Mouse (Mus musculus) MEL (cell line): ENCODE measurements around the gene Dram1. TPM values are rescaled to one million over a fixed set of nuclear protein-coding genes. Genes with fewer than 3 reads are reported as not detected.

ENCODE experiments used
- DNase-seq: peaks from one replicate; pipeline ENCODE4 v3.0.0; 2011; ENCODE audit warnings: low read depth, low spot score
- H3K27ac ChIP-seq: 2 replicates; pipeline ENCODE4 v1.5.1; 2012; ENCODE audit warnings: low read depth, mild to moderate bottlenecking, control low read depth, low read length, moderate library complexity; ENCODE audit not compliant: control insufficient read depth
- H3K27me3 ChIP-seq, 2 experiments: fragments of 150-350 bp in 1 of 2; sonication (generic) in 1 of 2; 2 replicates each; pipeline ENCODE4 v1.6.1; 2012; ENCODE audit warnings: low read length in 2 of 2, mild to moderate bottlenecking in 2 of 2, improper control_type of control experiment in 1 of 2, moderate library complexity in 1 of 2; ENCODE audit not compliant: insufficient read depth in 2 of 2, control insufficient read depth in 1 of 2
- H3K36me3 ChIP-seq, 2 experiments: 2 replicates each; pipeline ENCODE4 v1.6.1; 2012 to 2014; ENCODE audit warnings: low read length in 2 of 2, improper control_type of control experiment in 1 of 2, inconsistent platforms in 1 of 2, mild to moderate bottlenecking in 1 of 2; ENCODE audit not compliant: insufficient read depth in 2 of 2, control insufficient read depth in 1 of 2
- H3K4me1 ChIP-seq, 2 experiments: fragments of 150-350 bp in 1 of 2; sonication (generic) in 1 of 2; 2 replicates each; pipeline ENCODE4 v1.6.1; 2012; ENCODE audit warnings: low read length in 2 of 2, improper control_type of control experiment in 1 of 2, mild to moderate bottlenecking in 1 of 2; ENCODE audit not compliant: insufficient read depth in 2 of 2, control insufficient read depth in 1 of 2
- H3K4me3 ChIP-seq, 2 experiments: fragments of 150-350 bp in 1 of 2; sonication (generic) in 1 of 2; 2 replicates each; pipeline ENCODE4 v1.5.1; 2012; ENCODE audit warnings: low read depth in 2 of 2, low read length in 2 of 2, mild to moderate bottlenecking in 2 of 2, moderate library complexity in 2 of 2, control low read depth in 1 of 2, improper control_type of control experiment in 1 of 2; ENCODE audit not compliant: control insufficient read depth in 1 of 2, insufficient read depth in 1 of 2
- H3K79me2 ChIP-seq: 2 replicates; pipeline ENCODE4 v1.6.1; 2012; ENCODE audit warnings: mild to moderate bottlenecking, low read length, moderate library complexity; ENCODE audit not compliant: control insufficient read depth, poor library complexity, insufficient read depth
- H3K9ac ChIP-seq: 2 replicates; pipeline ENCODE4 v1.6.1; 2012; ENCODE audit warnings: low read depth, mild to moderate bottlenecking, control low read depth, low read length, moderate library complexity; ENCODE audit not compliant: control insufficient read depth, poor library complexity, severe bottlenecking
- H3K9me3 ChIP-seq: fragments of 150-350 bp; sonication (generic); replicated peaks from 2 replicates; pipeline ENCODE4 v1.6.1; 2012; ENCODE audit warnings: mild to moderate bottlenecking, low read length, improper control_type of control experiment, moderate library complexity; ENCODE audit not compliant: insufficient read depth
- BHLHE40 ChIP-seq: IDR thresholded peaks from 2 replicates; pipeline ENCODE4 v1.6.1; 2012; ENCODE audit warnings: low read depth, mild to moderate bottlenecking, inconsistent platforms, low read length, improper control_type of control experiment, borderline replicate concordance
- CHD2 ChIP-seq: IDR thresholded peaks from 2 replicates; pipeline ENCODE4 v1.6.1; 2011; ENCODE audit warnings: low read length, improper control_type of control experiment
- ELF1 ChIP-seq: IDR thresholded peaks from 2 replicates; pipeline ENCODE4 v1.6.1; 2014; ENCODE audit warnings: low read depth, mild to moderate bottlenecking, inconsistent platforms, low read length, improper control_type of control experiment, moderate library complexity
- EP300 ChIP-seq, 2 experiments: IDR thresholded peaks; 2 replicates each; pipeline ENCODE4 v1.6.1; 2011; ENCODE audit warnings: improper control_type of control experiment in 2 of 2, low read length in 2 of 2, low read depth in 1 of 2, mild to moderate bottlenecking in 1 of 2
- ETS1 ChIP-seq: IDR thresholded peaks from 2 replicates; pipeline ENCODE4 v1.6.1; 2012; ENCODE audit warnings: low read depth, mild to moderate bottlenecking, inconsistent platforms, low read length, improper control_type of control experiment, moderate library complexity
- GABPA ChIP-seq: IDR thresholded peaks from 2 replicates; pipeline ENCODE4 v1.6.1; 2012; ENCODE audit warnings: low read depth, mild to moderate bottlenecking, inconsistent platforms, low read length, improper control_type of control experiment, moderate library complexity
- GATA1 ChIP-seq: IDR thresholded peaks from 2 replicates; pipeline ENCODE4 v1.6.1; 2011; ENCODE audit warnings: low read depth, low read length, improper control_type of control experiment
- HCFC1 ChIP-seq: IDR thresholded peaks from 2 replicates; pipeline ENCODE4 v1.6.1; 2012; ENCODE audit warnings: low read depth, mild to moderate bottlenecking, inconsistent platforms, low read length, improper control_type of control experiment, moderate library complexity
- KAT2A ChIP-seq: conservative IDR thresholded peaks from 2 replicates; pipeline ENCODE4 v1.6.1; 2012; ENCODE audit warnings: low read depth, low read length, improper control_type of control experiment, inconsistent platforms
- MAX ChIP-seq: IDR thresholded peaks from 2 replicates; pipeline ENCODE4 v1.6.1; 2011; ENCODE audit warnings: low read length, improper control_type of control experiment
- MEF2A ChIP-seq: IDR thresholded peaks from 2 replicates; pipeline ENCODE4 v1.6.1; 2014; ENCODE audit warnings: low read depth, mild to moderate bottlenecking, inconsistent platforms, low read length, improper control_type of control experiment; ENCODE audit not compliant: poor library complexity, insufficient replicate concordance, severe bottlenecking; ENCODE audit errors: extremely low read depth
- MYB ChIP-seq: IDR thresholded peaks from 2 replicates; pipeline ENCODE4 v1.6.1; 2011; ENCODE audit warnings: mild to moderate bottlenecking, low read depth, low read length, improper control_type of control experiment
- MYC ChIP-seq: IDR thresholded peaks from 2 replicates; pipeline ENCODE4 v1.6.1; 2011; ENCODE audit warnings: low read depth, mild to moderate bottlenecking, low read length, improper control_type of control experiment, moderate library complexity
- NELFE ChIP-seq: IDR thresholded peaks from 2 replicates; pipeline ENCODE4 v1.6.1; 2011; ENCODE audit warnings: low read depth, low read length, improper control_type of control experiment
- POLR2A ChIP-seq, 2 experiments: IDR thresholded peaks; 2 replicates each; pipeline ENCODE4 v1.6.1; 2011 to 2012; ENCODE audit warnings: low read length in 2 of 2, mild to moderate bottlenecking in 2 of 2, control low read depth in 1 of 2, improper control_type of control experiment in 1 of 2, low read depth in 1 of 2, moderate library complexity in 1 of 2; ENCODE audit not compliant: control insufficient read depth in 1 of 2, insufficient read depth in 1 of 2, poor library complexity in 1 of 2
- SMC3 ChIP-seq: IDR thresholded peaks from 2 replicates; pipeline ENCODE4 v1.6.1; 2011; ENCODE audit warnings: low read depth, low read length, improper control_type of control experiment
- TBP ChIP-seq: IDR thresholded peaks from 2 replicates; pipeline ENCODE4 v1.8.0; 2011; ENCODE audit warnings: low read depth, low read length, improper control_type of control experiment
- TCF12 ChIP-seq: IDR thresholded peaks from 2 replicates; pipeline ENCODE4 v1.6.1; 2014; ENCODE audit warnings: low read depth, mild to moderate bottlenecking, inconsistent platforms, low read length, improper control_type of control experiment, moderate library complexity
- ZC3H11A ChIP-seq: IDR thresholded peaks from 2 replicates; pipeline ENCODE4 v1.6.1; 2012; ENCODE audit warnings: low read depth, mild to moderate bottlenecking, inconsistent platforms, low read length, improper control_type of control experiment
- ZKSCAN1 ChIP-seq: IDR thresholded peaks from 2 replicates; pipeline ENCODE4 v1.6.1; 2012; ENCODE audit warnings: low read depth, mild to moderate bottlenecking, inconsistent platforms, low read length, improper control_type of control experiment, moderate library complexity
- ZMIZ1 ChIP-seq: IDR thresholded peaks from 2 replicates; pipeline ENCODE4 v1.6.1; 2012; ENCODE audit warnings: low read depth, mild to moderate bottlenecking, inconsistent platforms, low read length, improper control_type of control experiment, moderate library complexity
- ZNF384 ChIP-seq: IDR thresholded peaks from 2 replicates; pipeline ENCODE4 v1.6.1; 2012; ENCODE audit warnings: low read depth, mild to moderate bottlenecking, inconsistent platforms, low read length, improper control_type of control experiment
- polyA plus RNA-seq, 2 experiments: library from polyadenylated mRNA; stranded (reverse) in 1 of 2; unstranded in 1 of 2; fragments of >175 nt in 1 of 2; fragments of >200 nt in 1 of 2; gene quantifications; 2 replicates each; pipeline versions ENCODE4 v1.2.1 to v1.2.4; 2012; ENCODE audit warnings: low replicate concordance in 2 of 2, low read depth in 1 of 2; ENCODE audit not compliant: insufficient read length in 2 of 2, insufficient read depth in 1 of 2, missing spikeins in 1 of 2
- total RNA-seq: library from RNA; depleted of rRNA; stranded (reverse); fragments of 300-350 nt; gene quantifications from 2 replicates; pipeline ENCODE4 v1.2.3, GENCODE M21; 2012

Dram1 gene
- total and polyA plus RNA-seq, 3 experiments: 0.17 TPM; not detected in 2

- DNase-seq: peak; percentile 62
- peaks cover 11 to 37% of the 10 kb centered on the region in 2 experiments for H3K4me1 ChIP-seq
- peaks cover 0 to 32% of the 10 kb centered on the region in 2 experiments for H3K36me3 ChIP-seq
- H3K27ac ChIP-seq: peak overlapping the region; percentile 73
- peak overlapping the region; percentile 23 to 51 for H3K4me3 ChIP-seq
- H3K9me3 ChIP-seq: no peaks in the 10 kb centered on the region
- H3K27me3 ChIP-seq: no peaks in the 10 kb centered on the region
- peak overlapping the region; percentile 29; the same call in 1 of the 2 replicates for H3K9ac ChIP-seq
- no peak for TF ChIP-seq MEF2A
- no peak for TF ChIP-seq CHD2
- peak; percentile 27; the same call in 1 of the 2 replicates for TF ChIP-seq GATA1
- no peak for TF ChIP-seq GABPA
- no peak for TF ChIP-seq MYB
- no peak for TF ChIP-seq ZMIZ1
- TF ChIP-seq SMC3: no peak
- TF ChIP-seq MYC: no peak
- no peak for TF ChIP-seq POLR2A (IDR thresholded peaks at IDR 0.05; ENCODE audit: control insufficient read depth in 1 of 2, insufficient read depth in 1 of 2, low read depth in 1 of 2, low read length in 2 of 2, poor library complexity in 1 of 2)
- 0 out of 2 replicates have a peak, but pooled peaks have one; percentile 14 for TF ChIP-seq ETS1
- TF ChIP-seq MAX: peak; percentile 13; the same call in 1 of the 2 replicates
- TF ChIP-seq TBP: no peak
- TF ChIP-seq ZKSCAN1: no peak
- no peak for TF ChIP-seq KAT2A
- no peak for TF ChIP-seq ZNF384
- no peak for TF ChIP-seq NELFE
- TF ChIP-seq ZC3H11A: no peak
- peak; percentile 28; the same call in 1 of the 2 replicates for TF ChIP-seq TCF12
- TF ChIP-seq ELF1: peak; percentile 43; the same call in 1 of the 2 replicates
- no peak for TF ChIP-seq BHLHE40
- TF ChIP-seq HCFC1: 0 out of 2 replicates have a peak, but pooled peaks have one; percentile 8
- 0 out of 4 replicates have a peak, but pooled peaks of 1 of the 2 experiments have one; percentile 14 for TF ChIP-seq EP300 (IDR thresholded peaks at IDR 0.05; ENCODE audit: low read depth in 1 of 2, low read length in 2 of 2)
- peaks cover 34% of the 10 kb centered on the region for H3K79me2 ChIP-seq
Measured at GRCm38 (mm10) chr10:88389576-88389975, 10.7 kb upstream of the Dram1 start.
